Mouse (Mus musculus) thymus, adult 2 months (tissue): ENCODE measurements around the gene Anapc11.

Experiments
- CTCF ChIP-seq: fragments of 200-500 bp; IDR thresholded peaks from 2 replicates; pipeline ENCODE4 v1.5.1; 2012; ENCODE audit warnings: mild to moderate bottlenecking, control low read depth, low read length, moderate library complexity, borderline replicate concordance; ENCODE audit not compliant: control insufficient read depth, poor library complexity, insufficient read depth; ENCODE audit errors: extremely low read depth
- POLR2A ChIP-seq: fragments of 200-500 bp; IDR thresholded peaks from 2 replicates; pipeline ENCODE4 v1.6.1; 2012; ENCODE audit warnings: mild to moderate bottlenecking, low read length, control low read depth, moderate library complexity; ENCODE audit not compliant: control insufficient read depth, poor library complexity, insufficient read depth; ENCODE audit errors: extremely low read depth

DNA sequence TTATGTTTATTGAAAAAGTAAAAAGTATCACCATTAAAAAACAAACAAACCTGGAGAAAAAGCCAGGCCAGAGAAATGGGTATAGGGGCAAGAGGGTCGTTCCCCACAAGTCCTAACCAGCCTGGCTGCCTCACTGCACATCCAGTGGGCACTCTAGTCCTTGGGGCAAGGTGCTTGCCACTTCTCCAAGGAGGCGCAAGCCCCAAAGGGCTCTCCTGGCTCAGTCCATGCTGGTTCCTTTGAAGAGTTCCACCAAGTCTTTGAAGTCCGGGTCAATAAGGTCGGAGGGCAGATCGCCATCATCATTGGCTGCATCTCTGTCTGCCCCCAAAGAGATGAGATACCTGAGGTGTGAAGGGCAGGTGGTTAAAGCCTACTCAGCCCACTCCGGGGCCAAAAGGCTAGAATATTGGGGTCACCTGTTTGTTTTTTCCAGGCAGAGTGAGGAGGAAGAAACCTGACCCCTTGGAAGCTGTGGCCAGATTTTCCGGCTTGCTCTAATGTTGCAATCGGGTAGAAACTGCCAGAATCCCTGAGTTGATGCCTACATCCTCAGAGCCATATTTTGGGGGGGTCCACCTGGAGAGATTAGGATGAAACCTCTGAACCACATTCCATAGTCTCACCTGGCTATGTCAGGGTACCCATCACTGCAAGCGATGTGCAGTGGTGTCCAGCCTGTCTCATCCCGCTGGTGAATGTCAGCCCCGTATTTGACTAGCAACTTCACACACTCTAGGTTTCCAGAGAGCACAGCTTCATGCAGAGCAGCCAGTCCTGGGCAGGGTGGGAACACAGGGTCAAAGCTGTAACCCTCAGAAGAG is 48.0 kb upstream of the Anapc11 start:
- TF ChIP-seq POLR2A, result no peak
- TF ChIP-seq CTCF, result no peak
